ENCODE assay signal across 8 mouse cellular contexts in genomic region chr1:73826243-73826930, GRCm38 (mm10).
A peak's percentile ranks its signal among the peaks of the same experiment; 100 is the strongest.
DNase-seq lines count a peak whose midpoint lies in the region; ATAC-seq and TF ChIP-seq lines count a peak whose summit lies in the region.

No protein-coding gene starts in this region.

- no peak for TF ChIP-seq POLR2A in brain, embryonic 14.5 days (IDR thresholded peaks at IDR 0.05; ENCODE audit: borderline replicate concordance, extremely low read depth, insufficient read depth, insufficient read length, poor library complexity, severe bottlenecking)
- no peak for TF ChIP-seq POLR2A in limb, embryonic 14.5 days (IDR thresholded peaks at IDR 0.05; ENCODE audit: borderline replicate concordance, extremely low read depth, insufficient read depth, insufficient read length)

- peak; percentile 62; the same call in 1 of the 2 replicates for ATAC-seq in erythroblast, adult 5-6 weeks (replicated peaks; ENCODE audit: low FRiP score, poor library complexity, severe bottlenecking)
- ATAC-seq in heart, embryonic 11.5 days (replicated peaks; ENCODE audit: insufficient number of reproducible peaks, low FRiP score, low TSS enrichment) = no peak
- ATAC-seq in kidney, embryonic 15.5 days (replicated peaks; ENCODE audit: low FRiP score) = peak; percentile 86
- ATAC-seq in limb, embryonic 14.5 days (ENCODE audit: low FRiP score, low read depth) = peak; percentile 78
- peak; percentile 76 for ATAC-seq in neural tube, embryonic 11.5 days (ENCODE audit: insufficient read depth, low FRiP score, low TSS enrichment)
- ATAC-seq in stomach, embryonic 16.5 days (ENCODE audit: insufficient read depth, low FRiP score) = peak; percentile 77

- TF ChIP-seq CTCF in brain, embryonic 14.5 days (IDR thresholded peaks at IDR 0.05; ENCODE audit: borderline replicate concordance, extremely low read depth, insufficient read depth, insufficient read length) = peak; percentile 99

- peaks cover 3% of the 10 kb centered on the region; the same call in 1 of the 2 replicates for H3K4me1 ChIP-seq in heart, embryonic 11.5 days (ENCODE audit: control insufficient read depth, insufficient read depth, low read length)
- H3K4me1 ChIP-seq in kidney, embryonic 15.5 days = peaks cover 37% of the 10 kb centered on the region
- H3K4me1 ChIP-seq in limb, embryonic 14.5 days (ENCODE audit: control insufficient read depth, insufficient read depth, low read length) = peaks cover 8% of the 10 kb centered on the region
- peaks cover 5% of the 10 kb centered on the region; the same call in 1 of the 2 replicates for H3K4me1 ChIP-seq in neural tube, embryonic 11.5 days (ENCODE audit: control insufficient read depth, insufficient read depth, low read length)
- H3K4me1 ChIP-seq in stomach, embryonic 16.5 days (ENCODE audit: control insufficient read depth, insufficient read depth, low read length) = peaks cover 25% of the 10 kb centered on the region

- peak; percentile 66 for DNase-seq in CD4-positive, CD25-positive, alpha-beta regulatory T cell, adult 2 months (ENCODE audit: low read depth, low spot score)
- DNase-seq in brain, embryonic 14.5 days (ENCODE audit: low read depth) = peak; percentile 93
- peak; percentile 88 for DNase-seq in limb, embryonic 14.5 days (ENCODE audit: low spot score)
- peak; percentile 88 for DNase-seq in neural tube, embryonic 11.5 days (ENCODE audit: low spot score)

- no peak overlapping the region; the same call in 1 of the 2 replicates for H3K4me3 ChIP-seq in heart, embryonic 11.5 days (ENCODE audit: low read depth, low read length)
- no peak overlapping the region for H3K4me3 ChIP-seq in kidney, embryonic 15.5 days (replicated peaks)
- no peak overlapping the region for H3K4me3 ChIP-seq in limb, embryonic 14.5 days (replicated peaks; ENCODE audit: low read length)
- H3K4me3 ChIP-seq in neural tube, embryonic 11.5 days (ENCODE audit: low read depth, low read length) = no peak overlapping the region
- no peak overlapping the region for H3K4me3 ChIP-seq in stomach, embryonic 16.5 days (replicated peaks; ENCODE audit: low read length)

- peak overlapping the region; percentile 53 for H3K4me2 ChIP-seq in heart, embryonic 11.5 days
- H3K4me2 ChIP-seq in kidney, embryonic 15.5 days = 0 out of 2 replicates have a peak overlapping the region, but pooled peaks have one; percentile 25
- H3K4me2 ChIP-seq in limb, embryonic 14.5 days (replicated peaks; ENCODE audit: low read depth, low read length, severe bottlenecking) = no peak overlapping the region
- H3K4me2 ChIP-seq in neural tube, embryonic 11.5 days (ENCODE audit: low read depth) = no peak overlapping the region
- H3K4me2 ChIP-seq in stomach, embryonic 16.5 days (ENCODE audit: low read depth, low read length) = 0 out of 2 replicates have a peak overlapping the region, but pooled peaks have one; percentile 7

- H3K27me3 ChIP-seq in heart, embryonic 11.5 days (ENCODE audit: control insufficient read depth, insufficient read depth, low read length) = peaks cover 9% of the 10 kb centered on the region; the same call in 1 of the 2 replicates
- no peaks in the 10 kb centered on the region for H3K27me3 ChIP-seq in kidney, embryonic 15.5 days
- H3K27me3 ChIP-seq in limb, embryonic 14.5 days (ENCODE audit: control insufficient read depth, insufficient read depth, low read length) = no peaks in the 10 kb centered on the region
- no peaks in the 10 kb centered on the region for H3K27me3 ChIP-seq in neural tube, embryonic 11.5 days (ENCODE audit: control insufficient read depth, insufficient read depth, low read length)
- H3K27me3 ChIP-seq in stomach, embryonic 16.5 days (ENCODE audit: control insufficient read depth, insufficient read depth, low read length) = no peaks in the 10 kb centered on the region

- no peaks in the 10 kb centered on the region for H3K36me3 ChIP-seq in heart, embryonic 11.5 days (ENCODE audit: control insufficient read depth, insufficient read depth, low read length)
- H3K36me3 ChIP-seq in kidney, embryonic 15.5 days = no peaks in the 10 kb centered on the region
- H3K36me3 ChIP-seq in limb, embryonic 14.5 days (ENCODE audit: control insufficient read depth, insufficient read depth, low read length) = no peaks in the 10 kb centered on the region
- H3K36me3 ChIP-seq in neural tube, embryonic 11.5 days (ENCODE audit: control insufficient read depth, insufficient read depth, low read length) = no peaks in the 10 kb centered on the region
- H3K36me3 ChIP-seq in stomach, embryonic 16.5 days (ENCODE audit: control insufficient read depth, insufficient read depth, low read length) = no peaks in the 10 kb centered on the region

- no peaks in the 10 kb centered on the region for H3K9me3 ChIP-seq in heart, embryonic 11.5 days (replicated peaks; ENCODE audit: control insufficient read depth, low read length)
- H3K9me3 ChIP-seq in kidney, embryonic 15.5 days (replicated peaks) = no peaks in the 10 kb centered on the region
- no peaks in the 10 kb centered on the region for H3K9me3 ChIP-seq in limb, embryonic 14.5 days (ENCODE audit: control insufficient read depth, low read length)
- H3K9me3 ChIP-seq in neural tube, embryonic 11.5 days (ENCODE audit: control insufficient read depth, low read length) = no peaks in the 10 kb centered on the region
- H3K9me3 ChIP-seq in stomach, embryonic 16.5 days (replicated peaks; ENCODE audit: control insufficient read depth, low read length) = no peaks in the 10 kb centered on the region

- no peak overlapping the region for H3K9ac ChIP-seq in heart, embryonic 11.5 days (ENCODE audit: low read depth, low read length)
- no peak overlapping the region for H3K9ac ChIP-seq in kidney, embryonic 15.5 days
- H3K9ac ChIP-seq in limb, embryonic 14.5 days (ENCODE audit: low read depth, low read length, severe bottlenecking) = no peak overlapping the region
- no peak overlapping the region for H3K9ac ChIP-seq in neural tube, embryonic 11.5 days (ENCODE audit: low read length)
- H3K9ac ChIP-seq in stomach, embryonic 16.5 days (ENCODE audit: low read length) = peak overlapping the region; percentile 46; the same call in 1 of the 2 replicates

- no peak overlapping the region for H3K27ac ChIP-seq in heart, embryonic 11.5 days (ENCODE audit: low read depth, low read length)
- H3K27ac ChIP-seq in kidney, embryonic 15.5 days = peak overlapping the region; percentile 51; the same call in 1 of the 2 replicates
- no peak overlapping the region for H3K27ac ChIP-seq in limb, embryonic 14.5 days (replicated peaks; ENCODE audit: low read depth, low read length)
- no peak overlapping the region for H3K27ac ChIP-seq in neural tube, embryonic 11.5 days (ENCODE audit: low read depth, low read length)
- peak overlapping the region; percentile 63 for H3K27ac ChIP-seq in stomach, embryonic 16.5 days (ENCODE audit: low read length)

- WGBS in heart, embryonic 11.5 days (ENCODE audit: insufficient replicate concordance) = 35% methylated on average over 15 of the region's 15 CpGs
- 41% methylated on average over 15 of the region's 15 CpGs for WGBS in kidney, embryonic 15.5 days
- WGBS in limb, embryonic 14.5 days = 39% methylated on average over 15 of the region's 15 CpGs
- 44% methylated on average over 15 of the region's 15 CpGs for WGBS in neural tube, embryonic 11.5 days
- 40% methylated on average over 15 of the region's 15 CpGs for WGBS in stomach, embryonic 16.5 days

Comparison
In these comparisons a context has a peak if more than half of its experiments do, and no peak if none do; other contexts are left out.
1. H3K27ac ChIP-seq: peak in kidney, embryonic 15.5 days (single experiment) and stomach, embryonic 16.5 days (single experiment); none in heart, embryonic 11.5 days (single experiment), limb, embryonic 14.5 days (single experiment) and neural tube, embryonic 11.5 days (single experiment).
2. H3K4me2 ChIP-seq: peak in heart, embryonic 11.5 days (single experiment), kidney, embryonic 15.5 days (single experiment) and stomach, embryonic 16.5 days (single experiment); none in limb, embryonic 14.5 days (single experiment) and neural tube, embryonic 11.5 days (single experiment).
3. Peak in every context shown above with its lines, with median percentiles within 50 percentile points of each other: DNase-seq.